Mouse (Mus musculus) stomach, embryonic 14.5 days (tissue): ENCODE data around the gene Myo1b. TPM values are rescaled to one million over a fixed set of nuclear protein-coding genes. Genes with fewer than 3 reads are reported as not detected.
A peak's percentile ranks its signal among the peaks of the same experiment; 100 is the strongest.

Source experiments
- ATAC-seq: fragments of 200-750 bp; cut with Nextera tagmentation; 2 replicates; pipeline ENCODE4 v1.8.0; 2017; ENCODE audit warnings: low read depth, moderate TSS enrichment; ENCODE audit not compliant: insufficient number of reproducible peaks, insufficient read depth, low FRiP score
- H3K27ac ChIP-seq: fragments of 300-500 bp; sonication (generic); 2 replicates; pipeline ENCODE4 v1.5.1; 2014; ENCODE audit warnings: mild to moderate bottlenecking, low read length, moderate library complexity, mixed read lengths
- H3K27me3 ChIP-seq: fragments of 300-500 bp; sonication (generic); 2 replicates; pipeline ENCODE4 v1.6.1; 2014; ENCODE audit warnings: low read length, control low read depth, mixed read lengths; ENCODE audit not compliant: control insufficient read depth, insufficient read depth
- H3K36me3 ChIP-seq: fragments of 300-500 bp; sonication (generic); 2 replicates; pipeline ENCODE4 v1.6.1; 2014; ENCODE audit warnings: mild to moderate bottlenecking, control low read depth, low read length, moderate library complexity, mixed read lengths; ENCODE audit not compliant: control insufficient read depth, insufficient read depth
- H3K4me1 ChIP-seq: fragments of 300-500 bp; sonication (generic); 2 replicates; pipeline ENCODE4 v1.6.1; 2014; ENCODE audit warnings: low read length, control low read depth, mixed read lengths; ENCODE audit not compliant: control insufficient read depth, insufficient read depth
- H3K4me2 ChIP-seq: fragments of 300-500 bp; sonication (generic); replicated peaks from 2 replicates; pipeline ENCODE4 v1.6.1; 2014; ENCODE audit warnings: low read depth, low read length, control low read depth
- H3K4me3 ChIP-seq: fragments of 300-500 bp; sonication (generic); 2 replicates; pipeline ENCODE4 v1.5.1; 2014; ENCODE audit warnings: low read depth, low read length, control low read depth
- H3K9ac ChIP-seq: fragments of 300-500 bp; sonication (generic); replicated peaks from 2 replicates; pipeline ENCODE4 v1.6.1; 2014; ENCODE audit warnings: low read depth, mild to moderate bottlenecking, control low read depth, low read length, moderate library complexity, mixed read lengths
- H3K9me3 ChIP-seq: fragments of 300-500 bp; sonication (generic); 2 replicates; pipeline ENCODE4 v1.6.1; 2016; ENCODE audit warnings: low read depth, low read length, control low read depth; ENCODE audit not compliant: control insufficient read depth
- WGBS: fragments of 180-500 bp; shearing (Covaris S2); extraction: QIAGEN DNeasy Blood & Tissue Kit; methylation state at CpG from one replicate; pipeline ENCODE4 v1.1.7; 2014; 5-methylcytosine and 5-hydroxymethylcytosine counted together
- polyA plus RNA-seq: library from polyadenylated mRNA; unstranded; fragments of >200 nt; fragmentation: Nextera tagmentation; extraction: Ambion mirVana; gene quantifications from 2 replicates; pipeline ENCODE4 v1.2.1, GENCODE M21; 2014

The Myo1b gene
- polyA plus RNA-seq, 1 experiment from 2014 or later: 108 TPM

DNA sequence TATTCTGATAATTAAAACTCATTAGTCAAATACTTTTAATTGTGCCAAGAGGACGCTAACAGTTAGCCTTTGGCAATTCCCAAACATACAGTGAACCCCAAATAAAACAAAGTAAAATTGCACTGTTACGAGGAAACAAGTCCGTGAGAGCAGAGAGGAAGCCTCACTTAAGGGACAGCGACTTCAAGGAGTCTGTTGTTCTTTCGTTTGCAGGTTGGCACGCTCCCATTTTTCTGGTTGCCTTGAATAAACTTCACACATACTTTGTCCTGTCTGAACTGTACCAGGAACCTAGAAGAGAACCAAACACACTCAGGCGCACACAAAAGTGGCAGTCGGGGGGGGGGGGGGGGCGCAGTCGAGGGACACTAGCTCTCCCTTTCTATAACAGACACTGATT lies 164.9 kb downstream of the Myo1b start:
- no peak overlapping the region for H3K4me3 ChIP-seq
- no peaks in the 10 kb centered on the region for H3K9me3 ChIP-seq
- ATAC-seq: no peak
- no peak overlapping the region for H3K27ac ChIP-seq
- no peaks in the 10 kb centered on the region for H3K27me3 ChIP-seq
- no peaks in the 10 kb centered on the region for H3K4me1 ChIP-seq
- H3K9ac ChIP-seq: no peak overlapping the region
- WGBS: 65% methylated on average over 10 of the region's 10 CpGs
- peaks cover 26% of the 10 kb centered on the region; the same call in 1 of the 2 replicates for H3K36me3 ChIP-seq
- H3K4me2 ChIP-seq: no peak overlapping the region

- no peak overlapping the region for H3K4me2 ChIP-seq
- H3K4me1 ChIP-seq: no peaks in the 10 kb centered on the region
- H3K9me3 ChIP-seq: no peaks in the 10 kb centered on the region
- no peaks in the 10 kb centered on the region for H3K27me3 ChIP-seq
- H3K9ac ChIP-seq: no peak overlapping the region
- H3K27ac ChIP-seq: no peak overlapping the region
- peaks cover 7% of the 10 kb centered on the region; the same call in 1 of the 2 replicates for H3K36me3 ChIP-seq
- WGBS: 80% methylated on average over 2 of the region's 2 CpGs
- H3K4me3 ChIP-seq: no peak overlapping the region
- ATAC-seq: no peak
These were observed 167.6 kb downstream of the Myo1b start for GRCm38 (mm10) chr1:51748306-51748705.

- Histone ChIP-seq H3K4me1 (no peaks in the 10 kb centered on the region), H3K9ac (no peak overlapping the region), H3K27me3 (no peaks in the 10 kb centered on the region), H3K4me3 (no peak overlapping the region), H3K4me2 (no peak overlapping the region), H3K9me3 (no peaks in the 10 kb centered on the region), H3K27ac (no peak overlapping the region), H3K36me3 (peaks cover 7% of the 10 kb centered on the region; the same call in 1 of the 2 replicates)
- ATAC-seq: peak; percentile 49; the same call in 1 of the 2 replicates
- 22% methylated on average over 12 of the region's 12 CpGs for WGBS
These were observed 168.4 kb downstream of the Myo1b start for GRCm38 (mm10) chr1:51747494-51747893.

GRCm38 (mm10) chr1:51746711-51747240 lies 169.1 kb downstream of the Myo1b start:
- H3K4me2 ChIP-seq: no peak overlapping the region
- 91% methylated on average over 15 of the region's 15 CpGs for whole genome bisulfite sequencing
- H3K4me1 ChIP-seq: no peaks in the 10 kb centered on the region
- H3K36me3 ChIP-seq: peaks cover 7% of the 10 kb centered on the region; the same call in 1 of the 2 replicates
- no peak overlapping the region for H3K27ac ChIP-seq
- H3K9me3 ChIP-seq: no peaks in the 10 kb centered on the region
- no peak overlapping the region for H3K9ac ChIP-seq
- ATAC-seq: no peak
- H3K4me3 ChIP-seq: no peak overlapping the region
- no peaks in the 10 kb centered on the region for H3K27me3 ChIP-seq

- no peaks in the 10 kb centered on the region for H3K4me1 ChIP-seq
- H3K27ac ChIP-seq: no peak overlapping the region
- H3K36me3 ChIP-seq: no peaks in the 10 kb centered on the region
- no peak overlapping the region for H3K4me2 ChIP-seq
- ATAC-seq: no peak
- H3K27me3 ChIP-seq: no peaks in the 10 kb centered on the region
- no peak overlapping the region for H3K4me3 ChIP-seq
- 98% methylated on average over 3 of the region's 3 CpGs for WGBS
- H3K9ac ChIP-seq: no peak overlapping the region
- no peaks in the 10 kb centered on the region for H3K9me3 ChIP-seq
These were observed 172.0 kb downstream of the Myo1b start for GRCm38 (mm10) chr1:51743756-51744425.

- H3K9me3 ChIP-seq: no peaks in the 10 kb centered on the region
- H3K27ac ChIP-seq: no peak overlapping the region
- H3K36me3 ChIP-seq: no peaks in the 10 kb centered on the region
- no peak overlapping the region for H3K9ac ChIP-seq
- H3K4me2 ChIP-seq: no peak overlapping the region
- no peaks in the 10 kb centered on the region for H3K4me1 ChIP-seq
- H3K4me3 ChIP-seq: no peak overlapping the region
- WGBS: 91% methylated on average over 1 of the region's 1 CpGs
- no peaks in the 10 kb centered on the region for H3K27me3 ChIP-seq
- ATAC-seq: no peak
These were observed 173.3 kb downstream of the Myo1b start for GRCm38 (mm10) chr1:51742586-51742985.

- 80% methylated on average over 10 of the region's 10 CpGs for WGBS
- no peak overlapping the region for H3K4me3 ChIP-seq
- H3K27ac ChIP-seq: no peak overlapping the region
- no peaks in the 10 kb centered on the region for H3K9me3 ChIP-seq
- no peaks in the 10 kb centered on the region for H3K4me1 ChIP-seq
- H3K9ac ChIP-seq: no peak overlapping the region
- ATAC-seq: no peak
- H3K36me3 ChIP-seq: no peaks in the 10 kb centered on the region
- H3K4me2 ChIP-seq: no peak overlapping the region
- no peaks in the 10 kb centered on the region for H3K27me3 ChIP-seq
These were observed 175.1 kb downstream of the Myo1b start for GRCm38 (mm10) chr1:51740626-51741231.

GRCm38 (mm10) chr1:51739252-51739852 lies 176.5 kb downstream of the Myo1b start:
- H3K9ac ChIP-seq: no peak overlapping the region
- no peaks in the 10 kb centered on the region for H3K36me3 ChIP-seq
- 62% methylated on average over 5 of the region's 5 CpGs for whole genome bisulfite sequencing
- ATAC-seq: no peak
- no peak overlapping the region for H3K4me3 ChIP-seq
- H3K4me2 ChIP-seq: no peak overlapping the region
- H3K4me1 ChIP-seq: no peaks in the 10 kb centered on the region
- H3K27ac ChIP-seq: no peak overlapping the region
- no peaks in the 10 kb centered on the region for H3K27me3 ChIP-seq
- no peaks in the 10 kb centered on the region for H3K9me3 ChIP-seq
